Mouse (Mus musculus) liver, adult 2 months (tissue): Measurements from ENCODE around the gene Ifit1bl1.
"Not testable (repeated sequence)": the region's sequence is repeated elsewhere in the genome, so short reads cannot be mapped to it uniquely, and the experiment has no call there.

Source experiments
- CTCF ChIP-seq: fragments of 200-500 bp; IDR thresholded peaks from 2 replicates; pipeline ENCODE4 v1.5.1; 2011; ENCODE audit warnings: low read depth, low read length, control low read depth
- POLR2A ChIP-seq: fragments of 200-500 bp; IDR thresholded peaks from 2 replicates; pipeline ENCODE4 v1.6.1; 2011; ENCODE audit warnings: low read length, control low read depth; ENCODE audit not compliant: insufficient read depth; ENCODE audit errors: extremely low read depth

DNA sequence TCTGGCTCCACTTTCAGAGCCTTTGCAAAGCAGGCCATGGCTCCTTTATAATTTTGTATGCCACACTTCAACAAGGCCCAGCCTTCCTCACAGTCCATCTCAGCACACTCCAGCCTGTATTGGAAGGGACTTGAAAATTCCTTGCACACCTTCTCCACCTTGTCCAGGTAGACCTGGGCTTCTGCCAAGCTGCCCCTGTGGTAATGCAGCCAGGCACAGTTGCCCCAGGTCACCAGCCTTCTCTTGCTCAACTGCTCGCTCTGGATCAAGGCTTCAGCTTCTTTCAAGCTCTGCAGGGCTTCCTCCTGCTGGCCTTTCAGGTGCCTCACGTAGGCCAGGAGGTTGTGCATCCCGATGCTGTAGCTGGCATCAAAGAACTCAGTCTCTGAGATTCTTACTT lies 7.2 kb downstream of the Ifit1bl1 start:
- TF ChIP-seq CTCF, POLR2A: not testable (repeated sequence)
